Mouse (Mus musculus) cerebellum, postnatal 25 days (tissue): ENCODE measurements around the gene Trim32.

ENCODE experiments used
- DNase-seq, 2 experiments: peaks; one replicate each; pipeline ENCODE4 v3.0.0; 2021; ENCODE audit warnings: mixed read lengths in 2 of 2

The Trim32 gene

DNA sequence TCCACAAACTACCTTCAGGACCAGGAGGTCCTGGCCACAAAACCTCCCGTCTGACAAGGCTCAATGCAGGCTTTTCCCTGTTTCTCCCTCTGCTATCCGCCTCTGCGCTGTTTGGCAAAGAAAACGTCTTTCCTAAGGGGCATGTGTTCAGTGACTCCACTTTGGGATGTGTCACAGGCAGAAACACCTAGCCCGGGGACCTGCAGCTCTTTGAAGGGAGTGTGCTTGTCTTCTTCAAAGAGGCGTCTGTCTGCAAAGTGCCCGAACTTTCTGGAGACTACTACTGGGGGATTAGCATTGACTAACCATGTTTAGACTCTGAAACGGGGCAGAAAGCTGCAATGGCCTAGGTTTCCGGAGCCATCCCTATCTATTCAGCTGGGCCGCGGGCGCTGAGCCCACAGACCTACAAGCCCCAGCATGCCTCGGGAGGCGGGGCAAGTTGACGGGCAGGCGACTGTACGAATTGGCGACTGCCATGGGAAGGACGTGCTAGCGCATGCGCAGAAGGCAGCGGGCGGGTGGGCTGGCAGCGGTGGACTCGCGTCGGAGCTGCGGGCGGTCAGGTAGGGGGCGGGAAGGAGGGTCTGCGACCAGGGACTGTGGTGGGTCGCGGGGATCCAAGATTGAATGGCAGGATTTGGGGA, at the start of gene Trim32:
TSS of gene Trim32 (plus strand) at position 483 of the 647 bp plus-strand sequence.
- peak; percentile 100 for DNase-seq

DNA sequence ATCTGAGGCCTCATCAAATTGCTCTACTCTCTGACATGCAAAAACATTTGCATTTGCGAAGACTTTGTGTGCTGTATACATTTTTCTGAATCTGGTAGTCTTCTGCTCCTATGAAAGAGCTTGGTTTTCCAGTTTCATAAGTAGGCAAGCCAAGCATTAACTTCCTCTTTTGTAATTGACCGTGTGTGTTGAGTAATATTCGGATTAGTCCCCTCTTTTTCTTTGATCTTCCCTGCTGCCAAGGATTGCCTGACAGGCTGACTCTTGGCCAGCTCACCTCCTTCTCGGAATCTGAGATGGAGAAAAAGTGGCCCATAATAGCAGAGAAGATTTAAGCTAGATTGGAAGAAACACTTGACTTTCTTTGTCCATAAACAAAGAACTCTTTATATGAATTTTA, 39.3 kb upstream of the Trim32 start:
- no peak for DNase-seq

DNA sequence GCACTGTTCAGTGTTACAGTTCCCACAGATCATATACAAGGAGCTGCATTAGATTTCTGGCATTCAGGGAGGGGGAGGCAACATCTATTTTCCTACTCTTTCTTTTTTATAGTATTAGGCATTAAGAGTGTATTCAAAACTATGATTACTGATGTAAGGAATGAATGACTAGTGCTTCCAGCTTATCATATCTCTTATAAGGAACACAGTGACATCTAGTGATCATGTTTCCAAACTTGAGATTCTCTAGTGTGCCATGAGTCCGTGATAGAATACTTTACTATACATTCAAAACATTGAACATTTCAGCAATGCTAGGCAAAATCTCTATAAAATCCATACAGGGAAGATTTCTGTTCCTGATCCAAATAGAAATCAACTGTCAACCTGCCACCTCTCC, 24.5 kb upstream of the Trim32 start:
- DNase-seq, result no peak

DNA sequence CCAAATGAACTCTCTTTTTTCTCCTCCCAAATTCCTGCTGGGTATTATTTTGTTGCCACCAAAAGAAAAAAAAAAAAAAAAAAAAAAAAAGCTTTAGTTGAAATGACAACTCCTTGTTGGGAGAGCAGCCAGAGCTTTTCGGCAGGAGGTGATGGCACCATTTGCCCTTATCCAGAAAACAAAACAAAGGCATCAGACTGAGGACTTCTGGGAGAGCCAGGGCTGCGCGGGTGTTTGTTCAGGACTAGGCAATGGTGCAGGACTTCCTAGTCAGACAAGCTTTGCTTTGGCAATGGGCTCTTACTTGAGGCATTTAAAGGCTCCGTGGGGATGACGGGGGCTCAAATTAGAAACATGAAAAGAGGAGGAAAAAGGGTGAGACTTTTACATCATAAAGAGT, 17.8 kb upstream of the Trim32 start:
- DNase-seq, result peak; percentile 75 to 83

DNA sequence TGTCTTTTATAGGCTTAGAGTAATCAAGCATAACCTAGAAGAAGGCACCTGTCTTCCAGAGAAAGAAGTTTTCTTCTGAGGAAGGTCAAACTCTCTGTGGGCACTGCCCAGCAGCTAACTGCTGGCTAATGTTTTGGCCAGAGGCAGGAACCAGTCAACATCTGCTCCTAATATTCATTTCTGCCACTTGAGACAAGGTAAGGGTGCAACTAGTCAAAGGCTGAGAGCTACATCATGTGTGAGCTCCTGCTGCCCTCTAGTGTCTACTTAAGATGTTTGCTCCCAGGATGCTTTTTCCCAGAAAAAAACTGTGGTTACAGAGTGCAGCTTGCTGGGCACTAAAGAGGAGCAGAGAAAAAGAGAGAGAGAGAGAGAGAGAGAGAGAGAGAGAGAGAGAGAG, 15.0 kb upstream of the Trim32 start:
- DNase-seq, result peak; percentile 52 to 53

DNA sequence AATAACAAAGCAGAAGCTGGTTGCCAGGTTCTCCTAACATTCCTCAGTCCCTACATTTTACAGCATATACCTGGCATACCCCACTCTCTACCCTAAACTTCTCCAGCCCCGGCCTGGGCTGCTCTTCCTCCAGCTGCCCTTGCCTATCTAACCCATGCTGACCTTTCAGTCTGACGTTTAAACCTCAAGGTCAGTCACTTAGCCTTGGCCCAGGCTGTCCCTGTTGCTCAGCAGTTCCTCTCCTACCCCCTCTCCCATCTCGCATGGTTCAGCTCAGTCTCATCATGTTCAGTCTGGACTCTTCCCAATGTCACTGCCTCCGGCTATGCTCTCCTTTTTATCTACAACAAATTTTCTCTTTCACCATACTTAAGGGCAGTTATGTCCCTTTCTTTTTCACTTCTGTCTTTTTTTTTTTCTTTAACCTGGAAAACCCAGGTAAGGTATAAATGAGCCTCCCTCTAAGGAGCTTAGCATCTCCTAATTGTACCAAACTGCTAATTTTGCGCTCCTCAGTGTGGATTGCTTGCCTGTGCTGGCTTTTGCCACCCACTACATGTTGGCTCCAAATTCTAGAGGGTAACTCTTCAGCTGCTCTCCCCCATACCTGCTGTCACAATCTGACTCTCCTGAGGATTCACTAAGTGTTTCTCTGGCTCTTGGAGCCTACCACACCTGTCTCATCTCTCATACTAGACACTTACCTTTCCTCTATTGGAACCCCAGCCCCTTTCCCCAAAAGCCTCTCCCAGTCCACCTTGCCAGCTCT, 10.0 kb upstream of the Trim32 start:
- DNase-seq, result no peak

DNA sequence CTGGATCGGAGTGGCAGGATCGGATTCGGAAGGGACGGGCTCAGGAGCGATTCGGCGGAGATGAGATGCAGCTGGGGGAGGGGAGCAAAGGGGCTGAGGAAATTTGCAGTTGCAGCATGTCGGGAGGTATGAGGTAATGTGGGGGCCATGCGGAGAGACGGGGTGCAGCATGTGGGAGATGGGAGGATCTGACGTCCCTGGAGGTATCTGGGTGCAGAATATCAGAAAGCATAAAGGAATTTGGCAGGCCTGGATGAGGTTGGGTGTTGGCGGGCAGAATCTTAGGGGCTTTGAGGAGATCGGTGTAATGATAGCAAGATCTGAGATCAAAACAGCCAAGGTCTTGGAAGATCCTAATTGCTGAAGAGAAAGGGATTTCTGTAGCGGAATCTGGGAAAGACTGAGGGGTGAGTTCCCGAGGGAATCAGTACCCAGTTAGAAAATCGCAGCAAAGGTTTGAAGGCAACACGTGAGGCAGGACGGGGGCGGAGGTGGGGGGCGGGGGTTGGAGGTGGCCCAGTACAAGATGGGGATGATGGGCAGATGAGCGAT, 441 bp downstream of the Trim32 start:
- peak in 1 of 2 experiments; percentile 65 for DNase-seq

DNA sequence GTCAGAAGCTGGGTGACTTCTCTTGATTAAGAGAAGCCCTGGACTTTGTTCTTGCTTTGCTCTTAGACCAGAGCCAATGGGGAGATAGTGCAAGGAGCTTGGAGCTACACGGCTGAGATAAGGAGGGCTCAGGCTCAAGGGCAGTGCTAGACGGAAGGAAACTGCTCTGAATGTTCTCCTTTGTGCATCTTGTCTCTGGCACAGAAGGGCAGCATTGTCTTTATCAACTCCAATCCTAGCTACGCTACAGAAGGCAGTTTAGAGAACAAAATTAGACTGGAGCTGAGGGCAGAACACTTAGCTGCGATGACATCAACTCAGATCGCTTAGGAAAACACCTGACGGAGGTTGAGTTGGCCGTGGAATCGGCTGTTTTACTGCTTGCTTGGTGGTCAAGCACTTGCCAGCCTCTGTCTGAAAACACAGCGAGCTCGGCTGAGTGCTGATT, 2.4 kb downstream of the Trim32 start:
- peak; percentile 45 for DNase-seq

DNA sequence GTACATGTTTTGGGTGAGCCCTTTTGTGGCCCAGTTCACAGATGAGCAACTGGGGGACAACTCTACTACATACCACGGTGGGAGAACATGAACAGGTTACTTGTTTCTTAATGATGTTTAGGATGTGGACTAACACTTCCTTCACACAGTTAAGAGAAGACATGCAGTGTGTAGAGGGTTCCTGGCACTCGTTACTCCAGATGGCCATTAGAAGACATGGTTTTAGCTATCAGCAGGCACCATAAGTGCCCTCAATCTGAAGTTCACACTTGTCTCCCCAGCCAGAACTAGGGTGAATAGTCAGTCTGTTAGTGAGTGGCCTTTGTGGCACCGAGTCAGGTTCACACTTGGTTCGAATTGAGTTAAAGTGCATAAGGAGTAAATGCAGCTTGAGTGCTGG, 3.3 kb downstream of the Trim32 start:
- DNase-seq, result peak in 1 of 2 experiments; percentile 41

DNA sequence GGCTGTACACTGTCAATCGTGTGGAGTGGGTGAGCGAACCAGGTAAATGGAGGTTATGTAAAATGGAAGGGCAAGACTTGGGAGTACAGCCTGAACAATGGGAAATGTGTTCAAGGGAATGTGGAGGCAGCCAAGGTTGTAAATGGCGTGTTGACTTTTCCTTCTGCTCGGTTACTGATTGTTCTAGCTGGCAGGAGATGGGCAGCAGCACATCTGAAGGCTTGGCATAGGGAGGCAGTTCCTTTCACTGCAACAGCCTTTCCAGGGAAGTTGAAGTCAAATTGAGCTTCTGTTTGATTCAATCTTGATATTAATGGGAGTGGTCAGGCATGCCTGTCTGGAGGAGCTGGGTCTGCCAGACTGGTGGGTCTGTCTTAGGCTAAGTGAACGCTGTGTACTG, 5.5 kb downstream of the Trim32 start:
- peak in 1 of 2 experiments; percentile 43 for DNase-seq

DNA sequence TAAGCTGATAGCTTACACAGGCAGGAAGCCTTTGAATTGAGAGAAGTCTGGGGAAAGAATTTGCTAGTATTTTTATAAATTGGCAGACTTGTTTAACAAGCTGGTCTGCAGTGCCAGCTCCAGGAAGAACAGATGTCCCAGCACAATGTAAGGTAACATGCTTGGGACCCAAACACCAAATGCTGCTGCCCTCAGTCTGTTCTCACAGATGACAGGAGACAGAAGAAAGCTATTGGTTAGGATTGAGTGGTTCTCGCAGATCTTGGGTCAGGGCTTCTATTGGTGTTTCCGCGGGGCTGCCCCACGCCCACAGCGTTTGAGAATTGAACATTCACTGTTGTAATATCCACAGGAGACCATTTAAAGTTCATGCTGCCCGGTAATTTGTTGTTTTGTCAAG, 6.1 kb downstream of the Trim32 start:
- DNase-seq, result peak; percentile 60 to 63

DNA sequence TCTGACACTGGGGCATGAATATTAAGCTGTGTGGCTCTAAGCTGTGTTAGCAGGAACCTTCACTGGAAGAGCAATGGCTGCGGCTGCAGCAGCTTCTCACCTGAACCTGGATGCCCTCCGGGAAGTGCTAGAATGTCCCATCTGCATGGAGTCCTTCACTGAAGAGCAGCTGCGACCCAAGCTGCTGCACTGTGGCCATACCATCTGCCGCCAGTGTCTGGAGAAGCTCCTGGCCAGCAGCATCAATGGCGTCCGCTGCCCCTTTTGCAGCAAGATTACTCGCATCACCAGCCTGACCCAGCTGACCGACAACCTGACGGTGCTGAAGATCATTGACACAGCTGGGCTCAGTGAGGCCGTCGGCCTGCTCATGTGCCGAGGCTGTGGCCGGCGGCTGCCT, 8.3 kb downstream of the Trim32 start:
- peak; percentile 37 to 52 for DNase-seq

DNA sequence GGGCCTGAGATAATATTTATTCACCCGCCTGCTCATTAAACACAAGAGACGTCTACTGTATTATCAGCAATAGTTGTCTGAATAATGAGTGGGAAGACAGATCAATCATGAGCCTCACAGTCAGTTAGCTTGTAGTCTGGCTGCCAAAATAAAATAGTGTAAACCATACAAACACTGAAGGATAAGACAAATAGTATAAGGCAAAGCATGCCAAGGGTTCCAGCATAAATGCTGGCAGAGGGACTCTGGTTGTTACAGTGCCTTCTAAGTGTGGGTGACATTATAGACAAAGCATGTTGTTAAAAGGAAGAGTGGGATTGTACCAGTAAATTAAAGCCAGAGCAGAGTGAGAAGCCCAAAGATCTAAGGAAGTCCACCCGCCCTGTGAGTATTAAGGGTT, 15.3 kb downstream of the Trim32 start:
- no peak for DNase-seq

DNA sequence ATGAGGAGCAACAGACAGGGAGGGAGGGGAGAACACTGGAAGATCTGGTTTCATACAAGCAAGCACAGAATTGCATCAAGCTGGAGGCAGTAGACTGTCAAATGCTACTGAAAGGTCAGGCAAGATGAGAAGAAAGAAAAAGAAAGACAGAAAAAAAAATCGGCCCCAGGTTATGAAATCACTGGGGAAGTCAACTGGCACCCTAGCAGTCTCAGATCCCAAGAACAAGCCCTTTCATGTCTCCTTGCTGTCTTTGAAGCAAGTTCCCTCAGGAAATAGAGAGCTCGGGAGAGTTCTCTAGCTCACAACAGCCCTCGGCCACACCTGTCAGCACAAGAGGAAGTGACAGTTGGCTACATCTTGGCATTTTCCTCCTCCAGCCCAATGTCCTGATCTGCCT, 33.4 kb downstream of the Trim32 start:
- DNase-seq, result no peak

DNA sequence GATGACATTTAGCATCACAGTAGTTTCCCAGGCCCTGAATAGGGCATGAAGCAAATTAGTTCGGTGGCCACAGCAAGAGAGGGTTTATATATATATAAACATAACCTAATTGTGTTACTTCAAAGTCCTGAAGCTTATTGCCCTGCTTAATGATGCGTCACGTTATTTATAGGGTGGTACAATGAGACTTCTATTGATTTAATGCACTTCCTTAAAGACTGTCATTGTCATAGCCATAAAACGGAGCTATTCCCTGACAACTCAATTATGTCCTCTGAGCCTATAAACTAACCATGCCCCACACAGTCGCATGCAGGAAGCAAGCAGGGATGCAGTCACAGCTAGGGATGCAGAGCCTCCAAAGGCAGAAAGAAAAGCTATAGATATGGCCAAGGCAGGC, 37.8 kb downstream of the Trim32 start:
- DNase-seq, result no peak

DNA sequence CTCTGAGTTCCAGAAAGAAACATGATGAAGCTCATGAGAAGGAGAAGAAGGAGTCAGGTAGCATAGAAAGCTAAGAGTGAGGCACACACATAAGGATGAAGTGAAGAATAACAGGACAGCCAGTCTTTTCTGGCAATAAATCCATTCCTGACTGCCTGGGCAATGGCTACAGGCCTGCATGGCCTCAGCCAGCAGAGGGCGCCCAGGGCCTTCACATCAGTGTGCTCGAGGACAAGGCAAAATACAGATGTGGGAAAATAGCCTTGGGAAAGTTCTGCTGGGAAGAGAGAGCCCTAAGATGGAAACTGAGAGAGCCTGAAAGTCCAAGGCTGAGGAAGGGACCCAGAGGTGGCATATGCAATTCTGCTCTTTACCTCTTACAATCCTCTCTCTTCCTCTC, 49.9 kb downstream of the Trim32 start:
- peak; percentile 87 to 94 for DNase-seq

DNA sequence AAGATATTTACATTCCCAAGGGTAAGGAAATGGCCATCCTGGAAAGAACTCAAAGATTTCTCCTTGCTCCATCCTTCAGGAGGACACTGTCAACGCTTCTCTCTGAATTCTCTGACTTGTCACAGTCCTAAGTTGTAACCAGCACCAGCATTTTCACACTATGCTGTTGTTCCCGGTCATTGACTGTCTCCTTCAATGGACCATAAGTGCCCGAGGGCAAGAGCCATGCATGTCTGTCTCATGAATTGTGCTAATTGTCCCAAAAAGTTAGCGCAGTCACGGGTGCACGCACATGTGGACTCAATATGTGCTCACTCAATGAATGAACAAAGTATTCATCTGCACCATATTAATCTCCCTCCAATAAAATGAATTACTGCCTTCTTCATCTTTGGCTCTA, 58.4 kb downstream of the Trim32 start:
- no peak for DNase-seq
